Mouse (Mus musculus) liver, adult 2 months (tissue): Measurements from ENCODE around the gene Foxn4. TPM values are rescaled to one million over a fixed set of nuclear protein-coding genes. Genes with fewer than 3 reads are reported as not detected.

Experiments used
- DNase-seq: peaks from one replicate; pipeline ENCODE4 v3.0.0-alpha.2; 2011; ENCODE audit warnings: low read depth, low spot score; ENCODE audit errors: extremely low read depth
- H3K27ac ChIP-seq: fragments of 200-500 bp; replicated peaks from 2 replicates; pipeline ENCODE4 v1.5.1; 2012; ENCODE audit warnings: low read depth, mild to moderate bottlenecking, control low read depth, inconsistent platforms, low read length; ENCODE audit not compliant: insufficient read depth
- H3K27me3 ChIP-seq: fragments of 200-500 bp; 2 replicates; pipeline ENCODE4 v1.6.1; 2012; ENCODE audit warnings: mild to moderate bottlenecking, moderate library complexity, low read length, inconsistent platforms; ENCODE audit not compliant: control insufficient read depth, insufficient read depth
- H3K36me3 ChIP-seq: fragments of 200-500 bp; 2 replicates; pipeline ENCODE4 v1.6.1; 2012; ENCODE audit warnings: low read length, inconsistent platforms; ENCODE audit not compliant: control insufficient read depth, insufficient read depth
- H3K4me1 ChIP-seq: fragments of 200-500 bp; 2 replicates; pipeline ENCODE4 v1.6.1; 2011; ENCODE audit warnings: low read length; ENCODE audit not compliant: control insufficient read depth, insufficient read depth
- H3K4me3 ChIP-seq: fragments of 200-500 bp; 2 replicates; pipeline ENCODE4 v1.5.1; 2011; ENCODE audit warnings: low read depth, mild to moderate bottlenecking, control low read depth, low read length, moderate library complexity; ENCODE audit not compliant: insufficient read depth
- H3K79me2 ChIP-seq: fragments of 200-500 bp; 2 replicates; pipeline ENCODE4 v1.6.1; 2012; ENCODE audit warnings: inconsistent platforms, mild to moderate bottlenecking, low read length, moderate library complexity; ENCODE audit not compliant: control insufficient read depth, insufficient read depth
- H3K9ac ChIP-seq: fragments of 200-500 bp; 2 replicates; pipeline ENCODE4 v1.6.1; 2012; ENCODE audit warnings: low read depth, mild to moderate bottlenecking, control low read depth, inconsistent platforms, low read length
- CTCF ChIP-seq: fragments of 200-500 bp; IDR thresholded peaks from 2 replicates; pipeline ENCODE4 v1.5.1; 2011; ENCODE audit warnings: low read depth, low read length, control low read depth
- POLR2A ChIP-seq: fragments of 200-500 bp; IDR thresholded peaks from 2 replicates; pipeline ENCODE4 v1.6.1; 2011; ENCODE audit warnings: low read length, control low read depth; ENCODE audit not compliant: insufficient read depth; ENCODE audit errors: extremely low read depth
- WGBS: fragments of 180-500 bp; shearing (Covaris S2); methylation state at CpG from one replicate; pipeline ENCODE4 v1.1.7; 2018; 5-methylcytosine and 5-hydroxymethylcytosine counted together
- polyA plus RNA-seq: library from polyadenylated mRNA; depleted of rRNA; stranded (reverse); fragments of >200 nt; gene quantifications from 2 replicates; pipeline ENCODE4 v1.2.3, GENCODE M21; 2012
- total RNA-seq: library from RNA; depleted of rRNA; stranded (reverse); fragments of >200 nt; gene quantifications from 2 replicates; pipeline ENCODE4 v1.2.3, GENCODE M21; 2014

Foxn4 gene
- total and polyA plus RNA-seq, 2 experiments: not detected

DNA sequence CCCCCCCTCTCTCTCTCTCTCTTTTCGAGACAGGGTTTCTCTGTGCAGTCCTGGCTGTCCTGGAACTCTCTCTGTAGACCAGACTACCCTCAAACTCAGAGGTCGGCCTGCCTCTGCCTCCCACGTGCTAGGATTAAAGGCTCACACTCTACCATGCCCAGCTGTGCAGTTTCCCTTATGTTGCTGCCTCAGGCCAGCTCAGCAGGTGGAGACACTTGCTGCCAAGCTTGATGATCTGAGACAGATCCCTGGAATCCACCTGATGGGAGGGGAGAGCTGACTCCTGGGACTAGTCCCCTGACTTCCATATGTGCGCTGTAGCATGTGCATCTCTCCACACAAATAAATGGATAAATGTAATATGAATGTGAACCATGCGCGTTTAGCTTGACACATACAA lies 29.6 kb upstream of the Foxn4 start:
- WGBS: 71% methylated on average over 6 of the region's 6 CpGs
- Histone ChIP-seq H3K4me1 (no peaks in the 10 kb centered on the region), H3K9ac (no peak overlapping the region), H3K4me3 (no peak overlapping the region), H3K36me3 (no peaks in the 10 kb centered on the region), H3K27me3 (no peaks in the 10 kb centered on the region), H3K79me2 (no peaks in the 10 kb centered on the region), H3K27ac (no peak overlapping the region)
- TF ChIP-seq CTCF (no peak), POLR2A (no peak)
- no peak for DNase-seq

- Histone ChIP-seq H3K27ac (no peak overlapping the region), H3K27me3 (no peaks in the 10 kb centered on the region), H3K4me3 (no peak overlapping the region), H3K36me3 (no peaks in the 10 kb centered on the region), H3K79me2 (no peaks in the 10 kb centered on the region), H3K9ac (no peak overlapping the region), H3K4me1 (no peaks in the 10 kb centered on the region)
- no peak for DNase-seq
- WGBS: 79% methylated on average over 24 of the region's 24 CpGs
- TF ChIP-seq POLR2A (no peak), CTCF (no peak)
Measured at GRCm38 (mm10) chr5:114299883-114300610, 26.4 kb upstream of the Foxn4 start.

GRCm38 (mm10) chr5:114299156-114299855 lies 25.7 kb upstream of the Foxn4 start:
- DNase-seq: no peak
- Histone ChIP-seq H3K79me2 (no peaks in the 10 kb centered on the region), H3K27me3 (no peaks in the 10 kb centered on the region), H3K4me3 (no peak overlapping the region), H3K27ac (no peak overlapping the region), H3K4me1 (no peaks in the 10 kb centered on the region), H3K36me3 (no peaks in the 10 kb centered on the region), H3K9ac (no peak overlapping the region)
- WGBS: 82% methylated on average over 22 of the region's 22 CpGs
- TF ChIP-seq CTCF (no peak), POLR2A (no peak)

GRCm38 (mm10) chr5:114298212-114298894 lies 24.7 kb upstream of the Foxn4 start:
- no peaks in the 10 kb centered on the region for H3K27me3 ChIP-seq
- H3K4me1 ChIP-seq: no peaks in the 10 kb centered on the region
- no peaks in the 10 kb centered on the region for H3K79me2 ChIP-seq
- WGBS: 67% methylated on average over 18 of the region's 18 CpGs
- no peak for DNase-seq
- H3K9ac ChIP-seq: no peak overlapping the region
- no peaks in the 10 kb centered on the region for H3K36me3 ChIP-seq
- H3K27ac ChIP-seq: no peak overlapping the region
- no peak for TF ChIP-seq POLR2A
- H3K4me3 ChIP-seq: no peak overlapping the region

- Histone ChIP-seq H3K4me3 (no peak overlapping the region), H3K27ac (no peak overlapping the region), H3K27me3 (no peaks in the 10 kb centered on the region), H3K79me2 (no peaks in the 10 kb centered on the region), H3K9ac (no peak overlapping the region), H3K36me3 (no peaks in the 10 kb centered on the region), H3K4me1 (no peaks in the 10 kb centered on the region)
- WGBS: 47% methylated on average over 22 of the region's 22 CpGs
- TF ChIP-seq POLR2A (no peak), CTCF (peak; percentile 40; the same call in 1 of the 2 replicates)
- no peak for DNase-seq
Measured at GRCm38 (mm10) chr5:114296693-114297631, 23.4 kb upstream of the Foxn4 start.
